Mouse (Mus musculus) liver, postnatal 0 days (tissue): ENCODE measurements around the gene P3h3.

ENCODE experiments used
- CTCF ChIP-seq: sonication (generic); IDR thresholded peaks from 2 replicates; pipeline ENCODE4 v1.5.1; 2016; ENCODE audit warnings: antibody characterized with exemption, low read depth
- EP300 ChIP-seq: IDR thresholded peaks from 2 replicates; pipeline ENCODE4 v1.6.1; 2016; ENCODE audit warnings: antibody characterized with exemption, low read depth, mild to moderate bottlenecking

DNA sequence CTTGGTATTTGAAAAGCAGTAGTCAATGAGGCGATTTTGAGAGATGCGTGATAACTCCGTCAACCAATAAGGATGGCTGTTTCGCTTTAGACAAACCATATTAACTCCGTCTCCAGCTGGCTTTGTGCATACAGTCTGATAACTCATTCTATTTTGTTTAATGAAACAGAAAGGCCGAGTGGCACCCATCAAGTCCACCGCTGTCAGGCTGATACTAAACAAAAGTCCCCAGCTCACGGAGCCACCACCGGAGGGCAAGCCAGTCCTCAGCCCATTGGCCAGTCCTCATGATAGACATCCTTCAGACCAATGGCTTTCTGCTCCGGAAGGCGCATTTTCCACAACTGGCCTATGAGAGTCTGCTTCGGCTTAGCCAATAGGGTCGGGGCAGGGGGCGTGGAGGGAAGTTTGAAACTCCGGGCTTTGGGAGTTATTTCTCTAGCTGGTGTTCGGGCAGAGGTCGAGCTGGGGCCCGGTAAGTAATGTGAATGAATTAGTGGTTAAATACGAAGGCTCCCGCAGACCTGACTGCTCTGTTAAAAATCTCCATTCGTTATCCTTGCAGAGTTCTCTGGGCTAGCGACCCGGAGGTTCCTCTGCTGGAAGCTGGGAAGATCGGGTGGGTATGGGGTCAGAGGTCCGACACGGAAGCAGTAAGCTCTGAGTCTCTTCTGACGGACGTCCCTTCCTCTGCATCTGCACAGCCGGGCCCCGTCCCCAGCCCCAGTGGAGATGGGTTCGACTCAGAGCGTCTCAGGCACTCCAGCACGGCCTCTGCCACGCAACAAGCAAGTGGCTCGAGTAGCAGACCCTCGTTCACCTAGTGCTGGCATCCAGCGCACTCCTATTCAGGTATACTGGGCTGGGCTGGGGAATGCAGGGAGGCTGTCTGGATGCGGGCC, 27.5 kb downstream of the P3h3 start:
- TF ChIP-seq CTCF: peak; percentile 25; the same call in 1 of the 2 replicates
- peak; percentile 60 for TF ChIP-seq EP300
